Mouse (Mus musculus): ENCODE data around the gene Atp5h. TPM values are rescaled to one million over a fixed set of nuclear protein-coding genes. Genes with fewer than 3 reads are reported as not detected.

Gene Atp5h
- polyA plus RNA-seq, 2 experiments = 334 to 620 TPM

DNA sequence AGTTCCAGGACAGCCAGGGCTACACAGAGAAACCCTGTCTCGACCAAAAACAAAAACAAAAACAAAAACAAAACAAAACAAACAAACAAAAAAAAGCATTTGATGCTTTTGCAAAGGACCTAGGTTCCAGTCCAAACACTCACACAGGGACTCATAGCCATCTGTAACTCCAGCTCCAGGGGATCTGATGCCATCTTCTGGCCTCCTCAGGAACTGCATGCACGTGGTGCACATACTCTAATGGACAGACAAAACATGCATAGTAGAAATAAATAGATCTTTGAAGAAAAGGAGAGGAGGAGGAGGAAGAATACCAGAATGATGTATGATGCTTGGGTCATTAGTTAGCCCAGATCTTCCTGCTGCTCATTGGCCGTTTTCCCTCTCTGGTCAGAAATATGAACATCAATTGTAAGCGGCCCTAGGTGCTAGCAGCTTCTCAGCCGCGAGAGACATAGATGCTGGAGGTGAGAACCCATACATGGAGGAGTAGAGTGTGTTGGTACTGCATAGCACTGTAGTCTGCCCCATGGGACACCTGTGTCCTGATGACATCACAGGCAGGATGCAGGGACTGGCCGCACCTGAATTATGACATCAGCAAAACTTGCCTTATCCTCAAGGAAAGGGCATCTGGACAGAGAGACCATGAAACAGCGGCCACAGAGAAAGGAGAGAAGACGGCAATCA lies 20.3 kb upstream of the Atp5h start, which contains the start of gene Trim80:
Gene Trim80 (plus strand): TSS at position 640 of the 690 bp plus-strand sequence.
- peak; percentile 54 for TF ChIP-seq CTCF (IDR thresholded peaks at IDR 0.05; ENCODE audit: low read depth)
- TF ChIP-seq EP300 (IDR thresholded peaks at IDR 0.05; ENCODE audit: low read depth) = no peak

DNA sequence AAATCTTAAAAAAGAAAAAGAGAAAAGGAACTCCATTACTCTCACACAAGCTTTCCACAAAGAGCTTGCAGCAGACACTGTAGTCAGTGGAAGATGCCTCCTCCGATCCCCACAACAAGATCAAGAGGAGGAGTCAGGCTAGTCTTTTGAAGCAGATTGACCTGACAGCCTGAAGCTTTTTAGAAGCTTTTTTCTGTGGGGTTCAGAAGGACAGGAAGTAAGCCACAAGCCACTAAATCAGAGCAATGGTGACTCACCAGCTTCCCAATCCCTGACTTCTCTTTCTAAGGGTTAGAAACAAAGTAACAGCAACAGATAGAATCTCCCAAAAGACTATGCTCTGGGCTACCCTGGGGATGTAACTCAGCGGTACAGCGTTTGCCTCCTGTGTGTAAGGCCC lies 19.6 kb upstream of the Atp5h start:
- H3K27me3 ChIP-seq (ENCODE audit: control insufficient read depth, insufficient read depth, low read length) = peaks cover 13% of the 10 kb centered on the region
- no peak overlapping the region for H3K9ac ChIP-seq (replicated peaks)
- TF ChIP-seq CTCF (IDR thresholded peaks at IDR 0.05; ENCODE audit: low read depth) (no peak), EP300 (IDR thresholded peaks at IDR 0.05; ENCODE audit: low read depth) (no peak)
- no peak overlapping the region for H3K4me3 ChIP-seq (ENCODE audit: insufficient read depth in 1 of 2, low read depth in 2 of 2, low read length in 2 of 2)
- no peak overlapping the region for H3K4me2 ChIP-seq (ENCODE audit: low read depth)
- 57% methylated on average over 3 of the region's 3 CpGs for WGBS (ENCODE audit: insufficient replicate concordance)
- H3K36me3 ChIP-seq (replicated peaks; ENCODE audit: control insufficient read depth, insufficient read depth, low read depth) = no peaks in the 10 kb centered on the region
- ATAC-seq (ENCODE audit: insufficient read depth) = no peak
- H3K4me1 ChIP-seq (replicated peaks; ENCODE audit: control insufficient read depth in 2 of 2, insufficient read depth in 2 of 2, low read length in 1 of 2) = peaks cover 0 to 7% of the 10 kb centered on the region in 2 experiments; a peak in 2 of 4 replicates
- no peaks in the 10 kb centered on the region; the same call in 1 of the 2 replicates for H3K9me3 ChIP-seq (ENCODE audit: control insufficient read depth, low read length)
- H3K27ac ChIP-seq = no peak overlapping the region
- no peak for DNase-seq (ENCODE audit: low read depth in 3 of 3, low spot score in 3 of 3)

More for the DNA sequence above, 20.3 kb upstream of the Atp5h start, which contains the start of gene Trim80:
- no peak for ATAC-seq (ENCODE audit: insufficient read depth)
- H3K9me3 ChIP-seq (ENCODE audit: control insufficient read depth, low read length) = no peaks in the 10 kb centered on the region; the same call in 1 of the 2 replicates
- WGBS (ENCODE audit: insufficient replicate concordance) = 75% methylated on average over 9 of the region's 9 CpGs
- H3K9ac ChIP-seq (replicated peaks) = no peak within 1 kb of the TSS
- peaks cover 0 to 7% of the 10 kb centered on the region in 2 experiments; a peak in 2 of 4 replicates for H3K4me1 ChIP-seq (replicated peaks; ENCODE audit: control insufficient read depth in 2 of 2, insufficient read depth in 2 of 2, low read length in 1 of 2)
- H3K4me3 ChIP-seq (ENCODE audit: insufficient read depth in 1 of 2, low read depth in 2 of 2, low read length in 2 of 2) = no peak within 1 kb of the TSS
- H3K36me3 ChIP-seq (replicated peaks; ENCODE audit: control insufficient read depth, insufficient read depth, low read depth) = no peaks in the 10 kb centered on the region
- no peak for DNase-seq (ENCODE audit: low read depth in 3 of 3, low spot score in 3 of 3)
- H3K27me3 ChIP-seq (ENCODE audit: control insufficient read depth, insufficient read depth, low read length) = peaks cover 13% of the 10 kb centered on the region
- no peak within 1 kb of the TSS for H3K27ac ChIP-seq
- no peak within 1 kb of the TSS for H3K4me2 ChIP-seq (ENCODE audit: low read depth)

GRCm38 (mm10) chr11:115437571-115438122 lies 17.9 kb upstream of the Atp5h start:
- ATAC-seq (ENCODE audit: insufficient read depth) (no peak), DNase-seq (ENCODE audit: low read depth in 3 of 3, low spot score in 3 of 3) (no peak)
- Histone ChIP-seq H3K9ac (replicated peaks) (no peak overlapping the region), H3K4me3 (ENCODE audit: insufficient read depth in 1 of 2, low read depth in 2 of 2, low read length in 2 of 2) (no peak overlapping the region), H3K9me3 (ENCODE audit: control insufficient read depth, low read length) (no peaks in the 10 kb centered on the region; the same call in 1 of the 2 replicates), H3K36me3 (replicated peaks; ENCODE audit: control insufficient read depth, insufficient read depth, low read depth) (no peaks in the 10 kb centered on the region), H3K27ac (no peak overlapping the region), H3K4me2 (ENCODE audit: low read depth) (no peak overlapping the region), H3K4me1 (replicated peaks; ENCODE audit: control insufficient read depth in 2 of 2, insufficient read depth in 2 of 2, low read length in 1 of 2) (peaks cover 0 to 7% of the 10 kb centered on the region in 2 experiments; a peak in 2 of 4 replicates), H3K27me3 (ENCODE audit: control insufficient read depth, insufficient read depth, low read length) (peaks cover 13% of the 10 kb centered on the region)
- TF ChIP-seq CTCF (IDR thresholded peaks at IDR 0.05; ENCODE audit: low read depth) = no peak
- TF ChIP-seq EP300 (IDR thresholded peaks at IDR 0.05; ENCODE audit: low read depth) = no peak
- WGBS (ENCODE audit: insufficient replicate concordance) = 57% methylated on average over 5 of the region's 5 CpGs

DNA sequence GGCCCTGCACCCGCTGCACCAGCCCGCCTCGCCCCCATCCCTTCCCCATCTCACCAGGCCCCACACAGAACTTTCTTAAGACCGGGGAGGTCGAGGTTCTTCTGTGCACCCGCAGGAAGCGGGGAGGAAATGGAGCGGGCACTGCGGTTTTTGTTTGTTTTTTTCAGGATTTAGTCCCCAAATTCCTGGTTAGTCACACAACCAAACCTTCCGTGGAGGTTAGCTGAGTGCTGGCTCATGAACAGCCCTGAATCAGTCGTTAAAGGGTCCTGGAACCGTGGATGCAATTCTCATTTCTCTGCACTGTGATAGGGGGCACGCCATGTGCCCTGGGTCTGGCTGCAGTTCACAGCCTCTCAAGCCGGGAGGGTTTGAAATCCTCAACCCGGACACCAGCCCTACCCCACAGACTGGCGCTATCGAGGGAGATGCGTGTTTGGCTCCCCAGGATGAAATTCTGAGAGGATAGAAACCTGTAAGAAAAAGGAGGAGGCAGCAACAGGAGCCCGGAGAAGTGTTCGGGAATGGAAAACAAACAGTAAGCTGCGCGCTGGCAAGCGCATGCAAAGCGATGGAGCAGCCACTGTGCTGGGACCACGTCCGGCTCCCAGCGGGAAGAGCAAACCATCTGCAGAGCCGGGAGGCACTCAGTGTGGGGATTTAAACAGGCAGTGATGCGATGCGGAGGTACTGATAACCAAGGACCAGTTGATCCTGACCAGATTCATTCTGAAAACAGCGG lies 16.0 kb upstream of the Atp5h start:
- H3K27ac ChIP-seq = no peak overlapping the region
- WGBS (ENCODE audit: insufficient replicate concordance) = 6% methylated on average over 31 of the region's 31 CpGs

More for the DNA sequence above, 16.0 kb upstream of the Atp5h start:
- Histone ChIP-seq H3K9ac (replicated peaks) (no peak overlapping the region), H3K36me3 (replicated peaks; ENCODE audit: control insufficient read depth, insufficient read depth, low read depth) (no peaks in the 10 kb centered on the region), H3K9me3 (ENCODE audit: control insufficient read depth, low read length) (no peaks in the 10 kb centered on the region; the same call in 1 of the 2 replicates), H3K27me3 (ENCODE audit: control insufficient read depth, insufficient read depth, low read length) (peaks cover 13% of the 10 kb centered on the region), H3K4me2 (ENCODE audit: low read depth) (peak overlapping the region; percentile 41), H3K4me1 (replicated peaks; ENCODE audit: control insufficient read depth in 2 of 2, insufficient read depth in 2 of 2, low read length in 1 of 2) (peaks cover 0 to 7% of the 10 kb centered on the region in 2 experiments; a peak in 2 of 4 replicates), H3K4me3 (ENCODE audit: insufficient read depth in 1 of 2, low read depth in 2 of 2, low read length in 2 of 2) (no peak overlapping the region)
- DNase-seq (ENCODE audit: low read depth in 3 of 3, low spot score in 3 of 3) = no peak
- ATAC-seq (ENCODE audit: insufficient read depth) = no peak
- TF ChIP-seq EP300 (IDR thresholded peaks at IDR 0.05; ENCODE audit: low read depth) = no peak
- TF ChIP-seq CTCF (IDR thresholded peaks at IDR 0.05; ENCODE audit: low read depth) = no peak
